Mouse (Mus musculus) liver, postnatal 0 days (tissue): ENCODE measurements around the gene Mettl6. TPM values are rescaled to one million over a fixed set of nuclear protein-coding genes. Genes with fewer than 3 reads are reported as not detected.

ENCODE experiments used
- ATAC-seq: fragments of 200-750 bp; cut with Nextera tagmentation; 2 replicates; pipeline ENCODE4 v1.8.0; 2017; ENCODE audit warnings: mild to moderate bottlenecking, moderate library complexity
- DNase-seq: peaks from one replicate; pipeline ENCODE4 v3.0.0-alpha.2; 2016
- H3K27ac ChIP-seq: fragments of 300-500 bp; sonication (generic); 2 replicates; pipeline ENCODE4 v1.5.1; 2014; ENCODE audit warnings: antibody characterized with exemption, moderate library complexity, mild to moderate bottlenecking, low read depth
- H3K27me3 ChIP-seq: fragments of 300-500 bp; sonication (generic); 2 replicates; pipeline ENCODE4 v1.6.1; 2014; ENCODE audit warnings: low read length, control low read depth, mixed read lengths; ENCODE audit not compliant: insufficient read depth
- H3K36me3 ChIP-seq: fragments of 300-500 bp; sonication (generic); replicated peaks from 2 replicates; pipeline ENCODE4 v1.6.1; 2014; ENCODE audit warnings: mild to moderate bottlenecking, control low read depth, low read length, moderate library complexity, mixed read lengths; ENCODE audit not compliant: insufficient read depth
- H3K4me1 ChIP-seq: fragments of 300-500 bp; sonication (generic); 2 replicates; pipeline ENCODE4 v1.6.1; 2014; ENCODE audit warnings: antibody characterized with exemption, mild to moderate bottlenecking, control low read depth; ENCODE audit not compliant: insufficient read depth
- H3K4me2 ChIP-seq: fragments of 300-500 bp; sonication (generic); 2 replicates; pipeline ENCODE4 v1.6.1; 2014; ENCODE audit warnings: low read depth, mild to moderate bottlenecking, low read length, moderate library complexity, mixed read lengths
- H3K4me3 ChIP-seq: fragments of 300-500 bp; sonication (generic); 2 replicates; pipeline ENCODE4 v1.5.1; 2014; ENCODE audit warnings: low read depth, low read length
- H3K9ac ChIP-seq: fragments of 300-500 bp; sonication (generic); replicated peaks from 2 replicates; pipeline ENCODE4 v1.6.1; 2014; ENCODE audit warnings: mild to moderate bottlenecking, moderate library complexity
- H3K9me3 ChIP-seq: fragments of 300-500 bp; sonication (generic); 2 replicates; pipeline ENCODE4 v1.6.1; 2016; ENCODE audit warnings: mild to moderate bottlenecking, control low read depth, low read length, mixed read lengths
- CTCF ChIP-seq: sonication (generic); IDR thresholded peaks from 2 replicates; pipeline ENCODE4 v1.5.1; 2016; ENCODE audit warnings: antibody characterized with exemption, low read depth
- EP300 ChIP-seq: IDR thresholded peaks from 2 replicates; pipeline ENCODE4 v1.6.1; 2016; ENCODE audit warnings: antibody characterized with exemption, low read depth, mild to moderate bottlenecking
- WGBS: fragments of 180-500 bp; shearing (Covaris S2); extraction: QIAGEN DNeasy Blood & Tissue Kit; methylation state at CpG from one replicate; pipeline ENCODE4 v1.1.7; 2014; ENCODE audit not compliant: insufficient replicate concordance; 5-methylcytosine and 5-hydroxymethylcytosine counted together
- polyA plus RNA-seq: library from polyadenylated mRNA; unstranded; fragments of >200 nt; fragmentation: Nextera tagmentation; extraction: Ambion mirVana; gene quantifications from 2 replicates; pipeline ENCODE4 v1.2.1, GENCODE M21; 2015

Gene Mettl6
- polyA plus RNA-seq, 1 experiment from 2014 or later = 26.1 TPM

DNA sequence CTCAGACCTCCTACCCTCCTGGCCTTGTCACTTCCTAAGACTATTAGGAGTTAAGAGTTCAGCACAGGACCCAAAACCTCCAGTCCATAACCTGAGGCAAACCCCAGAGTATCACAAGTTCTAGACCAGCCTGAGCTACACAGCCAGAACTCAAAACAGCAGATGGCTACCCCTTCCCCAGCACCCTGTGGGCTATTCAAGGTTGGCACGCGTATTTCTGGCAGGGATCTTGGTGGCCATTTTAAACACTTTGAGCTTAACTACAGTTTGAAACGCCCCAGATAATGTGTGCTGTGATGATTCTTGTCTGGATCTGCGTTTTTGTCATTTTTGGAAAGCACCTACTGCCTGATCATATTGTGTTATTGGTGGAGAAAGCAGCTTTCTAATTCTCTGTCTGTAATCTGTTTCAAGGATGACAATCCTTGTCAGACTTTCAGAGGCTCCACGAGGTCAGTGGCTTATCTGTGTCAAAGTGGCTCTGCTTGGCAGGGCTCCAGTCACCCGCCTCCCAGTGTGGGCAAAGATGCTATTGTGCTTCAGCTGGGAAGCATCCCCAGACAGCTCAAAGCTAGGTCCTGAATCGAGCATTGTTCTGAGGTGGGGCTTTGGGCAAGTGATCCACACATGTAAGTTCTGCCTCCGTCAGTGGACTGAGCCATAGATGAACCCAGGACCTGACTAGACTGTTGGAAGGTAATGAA is 56.9 kb downstream of the Mettl6 start:
- no peak for TF ChIP-seq CTCF
- TF ChIP-seq EP300 = no peak
- no peak for DNase-seq
- H3K27ac ChIP-seq = no peak overlapping the region

DNA sequence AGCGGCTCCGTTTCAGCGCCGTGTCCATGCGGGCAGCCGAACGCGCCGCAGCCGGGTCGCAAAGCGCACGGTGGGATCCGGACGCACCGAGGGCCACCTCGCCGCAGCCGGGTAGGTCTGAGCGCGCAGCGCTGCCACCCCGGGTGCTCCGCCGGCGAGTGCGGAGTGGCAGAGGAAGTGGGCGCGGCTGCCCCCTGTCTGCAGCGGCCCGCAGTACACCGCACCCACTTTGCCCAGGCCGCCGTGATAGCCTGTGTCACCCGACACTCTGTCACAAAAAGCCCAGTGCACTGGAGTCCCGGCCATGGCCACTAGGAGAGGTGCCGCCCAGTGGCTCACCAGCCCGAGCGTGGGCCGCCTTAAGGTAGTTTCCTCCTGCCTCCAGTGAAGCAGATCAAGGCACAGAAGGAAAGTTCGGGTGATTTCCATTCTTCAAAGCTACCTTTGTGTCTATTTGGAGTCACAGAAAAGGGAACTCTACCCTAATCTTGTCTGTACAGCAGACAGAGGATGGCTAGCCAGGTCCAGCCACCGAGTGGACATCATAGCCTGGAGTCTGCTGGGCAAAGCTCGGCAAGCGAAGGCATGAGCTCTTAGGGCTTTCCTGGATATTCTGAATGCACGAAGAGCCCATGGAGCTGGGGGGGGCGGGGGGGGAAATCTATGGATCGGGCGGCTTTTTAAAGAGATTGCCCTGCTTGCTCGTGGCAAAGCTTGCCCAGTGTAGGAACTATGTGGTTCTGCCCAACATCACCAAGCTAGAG is 58.7 kb downstream of the Mettl6 start, which contains the start of gene Sh3bp5:
Sh3bp5 (minus strand) TSS at position 149 of the 764 bp plus-strand sequence.
- H3K9me3 ChIP-seq = no peaks in the 10 kb centered on the region
- peak; percentile 92 for ATAC-seq
- H3K4me1 ChIP-seq = peaks cover 33% of the 10 kb centered on the region
- H3K4me2 ChIP-seq = peak within 1 kb of the TSS; percentile 85
- TF ChIP-seq CTCF = peak; percentile 98
- TF ChIP-seq EP300 = no peak
- no peaks in the 10 kb centered on the region for H3K36me3 ChIP-seq
- WGBS = 8% methylated on average over 48 of the region's 49 CpGs
- peak within 1 kb of the TSS; percentile 82 for H3K4me3 ChIP-seq
- H3K9ac ChIP-seq = peak within 1 kb of the TSS; percentile 84
- H3K27me3 ChIP-seq = 0 out of 2 replicates have a peak, but pooled peaks cover 7% of the 10 kb centered on the region
- H3K27ac ChIP-seq = peak within 1 kb of the TSS; percentile 87
- DNase-seq = peak; percentile 94

More for the DNA sequence above, 56.9 kb downstream of the Mettl6 start:
- Histone ChIP-seq H3K4me1 (peaks cover 18% of the 10 kb centered on the region), H3K36me3 (no peaks in the 10 kb centered on the region), H3K9ac (no peak overlapping the region), H3K27me3 (0 out of 2 replicates have a peak, but pooled peaks cover 7% of the 10 kb centered on the region), H3K9me3 (no peaks in the 10 kb centered on the region), H3K4me2 (no peak overlapping the region), H3K4me3 (no peak overlapping the region)
- WGBS = 61% methylated on average over 8 of the region's 8 CpGs
- no peak for ATAC-seq

DNA sequence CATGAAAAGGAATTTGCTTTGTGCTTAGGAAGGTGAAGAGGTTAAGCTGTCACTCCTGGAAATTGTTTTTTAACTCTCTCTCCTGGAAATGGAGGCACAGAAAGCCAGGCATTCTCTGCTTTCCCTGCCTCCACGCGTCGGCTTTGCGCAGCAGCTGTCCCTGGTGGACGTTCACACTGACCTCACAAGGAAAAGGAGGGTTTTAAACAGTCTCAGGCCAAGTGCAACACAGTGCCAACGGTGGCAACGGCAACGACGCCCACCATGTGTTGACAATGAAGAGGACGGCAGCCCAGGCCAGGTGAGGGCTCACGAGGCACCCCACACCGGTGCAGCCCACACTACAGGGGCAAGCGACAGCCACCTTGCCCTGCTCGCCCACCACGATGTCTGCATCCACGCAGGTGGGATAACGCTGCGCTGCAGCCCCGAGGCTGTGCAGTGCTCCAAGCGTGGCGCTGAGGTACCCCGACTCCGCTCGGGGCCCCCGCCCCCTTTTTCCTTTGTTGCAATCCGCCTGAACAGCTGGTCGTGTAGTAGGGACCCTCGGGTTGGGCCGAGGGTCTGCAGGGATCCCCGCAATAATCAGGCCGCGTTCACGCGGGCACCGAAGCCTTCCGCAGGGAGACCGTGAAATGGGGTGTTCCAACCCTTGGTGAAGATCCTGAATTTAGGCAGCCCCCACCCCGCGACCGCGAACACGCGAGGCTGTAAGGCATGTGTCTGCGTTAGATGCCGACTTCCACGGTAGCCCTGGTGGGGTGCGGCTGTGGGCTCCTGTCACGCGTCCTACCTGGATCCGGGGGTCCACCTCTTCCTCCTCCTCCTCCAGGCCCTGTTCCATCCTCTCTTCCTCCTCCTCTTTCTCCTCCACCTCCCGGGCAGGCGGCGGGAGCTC is 59.6 kb downstream of the Mettl6 start:
- WGBS = 4% methylated on average over 48 of the region's 53 CpGs
- TF ChIP-seq EP300 = no peak
- TF ChIP-seq CTCF = no peak
- H3K27me3 ChIP-seq = 0 out of 2 replicates have a peak, but pooled peaks cover 7% of the 10 kb centered on the region
- peak overlapping the region; percentile 85 for H3K4me2 ChIP-seq
- H3K9me3 ChIP-seq = no peaks in the 10 kb centered on the region
- peak overlapping the region; percentile 84 for H3K9ac ChIP-seq
- peak overlapping the region; percentile 82 for H3K4me3 ChIP-seq
- H3K36me3 ChIP-seq = no peaks in the 10 kb centered on the region
- peak overlapping the region; percentile 87 for H3K27ac ChIP-seq
- DNase-seq (peak; percentile 46), ATAC-seq (peak; percentile 11)
- peaks cover 37% of the 10 kb centered on the region for H3K4me1 ChIP-seq

DNA sequence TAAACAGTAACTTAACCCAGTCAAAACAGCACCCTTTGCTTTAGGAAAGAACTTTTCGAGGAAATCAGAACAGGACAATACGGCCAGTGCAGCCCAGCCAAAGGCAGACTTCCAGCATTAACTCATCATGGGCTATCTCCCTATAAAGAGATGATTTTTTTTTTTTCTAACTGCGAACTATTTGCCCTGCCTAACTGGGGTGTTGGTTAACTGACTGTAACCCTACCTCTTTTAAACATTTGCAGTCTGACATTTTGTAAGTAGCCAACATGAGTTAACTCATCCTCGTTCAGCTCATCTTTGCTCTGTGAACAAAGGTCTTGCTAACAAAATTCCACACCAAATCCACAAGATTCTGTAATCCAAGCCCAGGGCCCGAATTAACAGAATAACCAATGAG is 60.4 kb downstream of the Mettl6 start:
- 0 out of 2 replicates have a peak, but pooled peaks cover 7% of the 10 kb centered on the region for H3K27me3 ChIP-seq
- peak overlapping the region; percentile 82 for H3K27ac ChIP-seq
- no peak overlapping the region for H3K9ac ChIP-seq

DNA sequence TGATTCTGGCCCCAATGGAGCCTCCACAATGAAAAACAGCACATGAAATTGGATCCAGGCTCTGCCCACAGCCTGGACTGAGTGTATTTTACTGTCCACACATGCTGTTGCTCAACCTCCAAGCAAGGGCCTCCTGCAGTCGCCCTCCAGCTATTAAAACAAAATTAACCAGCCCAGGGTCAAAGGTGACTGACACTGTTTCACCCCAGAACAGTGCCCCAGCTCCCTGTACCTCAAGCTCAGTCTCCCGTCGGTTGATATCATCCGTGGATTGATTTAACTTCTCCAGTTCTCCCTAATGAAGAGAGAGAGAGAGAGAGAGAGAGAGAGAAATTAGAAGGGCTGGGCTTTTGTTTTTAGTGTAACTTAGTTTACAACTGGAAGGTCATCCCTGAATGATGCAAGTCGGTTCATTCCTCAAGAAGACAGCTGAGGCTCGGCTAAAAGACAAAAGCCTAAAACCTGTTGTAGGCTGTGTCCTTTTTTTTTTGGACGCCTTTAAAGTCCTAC is 60.9 kb downstream of the Mettl6 start:
- peaks cover 49% of the 10 kb centered on the region for H3K4me1 ChIP-seq
- 44% methylated on average over 7 of the region's 7 CpGs for WGBS

More for the DNA sequence above, 60.4 kb downstream of the Mettl6 start:
- H3K36me3 ChIP-seq = no peaks in the 10 kb centered on the region
- peak overlapping the region; percentile 82 for H3K4me3 ChIP-seq
- TF ChIP-seq EP300 (no peak), CTCF (no peak)
- peaks cover 44% of the 10 kb centered on the region for H3K4me1 ChIP-seq
- DNase-seq (no peak), ATAC-seq (no peak)
- H3K4me2 ChIP-seq = peak overlapping the region; percentile 85
- H3K9me3 ChIP-seq = no peaks in the 10 kb centered on the region
- 47% methylated on average over 5 of the region's 5 CpGs for WGBS

More for the DNA sequence above, 60.9 kb downstream of the Mettl6 start:
- Histone ChIP-seq H3K9me3 (no peaks in the 10 kb centered on the region), H3K36me3 (no peaks in the 10 kb centered on the region), H3K4me2 (peak overlapping the region; percentile 85), H3K4me3 (peak overlapping the region; percentile 82), H3K27ac (peak overlapping the region; percentile 82), H3K9ac (peak overlapping the region; percentile 46), H3K27me3 (0 out of 2 replicates have a peak, but pooled peaks cover 7% of the 10 kb centered on the region)
- peak; percentile 53 for DNase-seq
- TF ChIP-seq EP300 (no peak), CTCF (no peak)
- peak; percentile 72 for ATAC-seq
